Mouse (Mus musculus): Measurements from ENCODE around the gene Angel2. TPM values are rescaled to one million over a fixed set of nuclear protein-coding genes. Genes with fewer than 3 reads are reported as not detected.

Angel2 gene
- polyA plus RNA-seq, 1 experiment from 2014 or later = 66.7 TPM

DNA sequence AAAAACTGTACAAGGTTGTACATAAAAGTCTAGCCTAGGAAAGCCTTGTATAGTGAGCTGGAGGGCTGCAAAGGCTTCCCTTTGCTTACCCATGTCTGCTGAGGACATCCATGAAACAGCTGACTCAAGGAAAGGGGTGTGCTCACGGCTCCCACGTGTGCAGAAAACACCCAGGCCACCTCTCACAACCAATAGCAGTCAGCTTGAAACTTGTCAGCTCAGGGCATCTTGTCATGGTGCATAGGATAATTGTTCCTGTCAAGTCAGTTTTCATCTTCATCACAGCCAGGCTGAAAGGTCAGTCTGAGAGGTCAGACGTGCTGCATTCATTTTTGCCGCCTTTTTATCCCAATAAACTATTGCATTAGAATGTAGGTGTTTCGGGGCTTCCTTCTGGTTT lies 23.1 kb downstream of the Angel2 start:
- WGBS = 84% methylated on average over 5 of the region's 5 CpGs
- H3K27ac ChIP-seq (ENCODE audit: low read depth, low read length) = no peak overlapping the region

DNA sequence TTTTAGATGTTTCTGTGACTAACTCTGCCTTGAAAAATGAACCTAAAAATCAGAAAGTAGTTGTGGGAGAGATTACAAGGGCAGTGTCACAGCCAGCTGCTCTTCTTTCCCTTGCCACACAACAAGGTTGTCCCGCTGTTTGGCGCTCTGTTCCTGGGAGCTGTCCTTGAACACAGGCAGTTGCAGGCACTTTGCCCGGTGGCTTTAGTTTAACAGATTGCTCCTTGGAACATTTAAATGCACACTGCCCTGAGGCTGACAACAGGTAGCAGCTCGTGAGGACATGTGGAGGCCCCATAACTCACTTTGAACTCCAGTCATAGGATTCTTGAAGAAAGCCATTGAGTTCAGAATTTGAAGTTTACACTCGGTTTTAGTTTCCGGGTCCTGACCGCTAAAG lies 23.5 kb downstream of the Angel2 start:
- no peaks in the 10 kb centered on the region; the same call in 1 of the 2 replicates for H3K36me3 ChIP-seq (ENCODE audit: control insufficient read depth, insufficient read depth, low read length)
- 89% methylated on average over 7 of the region's 7 CpGs for WGBS
- no peak overlapping the region for H3K4me2 ChIP-seq (ENCODE audit: low read depth)
- DNase-seq (ENCODE audit: low spot score) (no peak), ATAC-seq (ENCODE audit: insufficient read depth, low FRiP score, low TSS enrichment) (no peak)
- H3K4me3 ChIP-seq (ENCODE audit: low read depth, low read length) = no peak overlapping the region
- H3K27me3 ChIP-seq (ENCODE audit: control insufficient read depth, insufficient read depth, low read length) = no peaks in the 10 kb centered on the region
- H3K9ac ChIP-seq (ENCODE audit: low read length) = no peak overlapping the region
- H3K27ac ChIP-seq (ENCODE audit: low read depth, low read length) = no peak overlapping the region
- no peaks in the 10 kb centered on the region for H3K9me3 ChIP-seq (ENCODE audit: control insufficient read depth, low read length)
- no peaks in the 10 kb centered on the region for H3K4me1 ChIP-seq (ENCODE audit: control insufficient read depth, insufficient read depth, low read length)

More for the DNA sequence above, 23.1 kb downstream of the Angel2 start:
- no peak for DNase-seq (ENCODE audit: low spot score)
- Histone ChIP-seq H3K4me1 (ENCODE audit: control insufficient read depth, insufficient read depth, low read length) (no peaks in the 10 kb centered on the region), H3K4me2 (ENCODE audit: low read depth) (no peak overlapping the region), H3K9me3 (ENCODE audit: control insufficient read depth, low read length) (no peaks in the 10 kb centered on the region), H3K27me3 (ENCODE audit: control insufficient read depth, insufficient read depth, low read length) (no peaks in the 10 kb centered on the region), H3K4me3 (ENCODE audit: low read depth, low read length) (no peak overlapping the region), H3K9ac (ENCODE audit: low read length) (no peak overlapping the region), H3K36me3 (ENCODE audit: control insufficient read depth, insufficient read depth, low read length) (peaks cover 4% of the 10 kb centered on the region)
- ATAC-seq (ENCODE audit: insufficient read depth, low FRiP score, low TSS enrichment) = no peak

DNA sequence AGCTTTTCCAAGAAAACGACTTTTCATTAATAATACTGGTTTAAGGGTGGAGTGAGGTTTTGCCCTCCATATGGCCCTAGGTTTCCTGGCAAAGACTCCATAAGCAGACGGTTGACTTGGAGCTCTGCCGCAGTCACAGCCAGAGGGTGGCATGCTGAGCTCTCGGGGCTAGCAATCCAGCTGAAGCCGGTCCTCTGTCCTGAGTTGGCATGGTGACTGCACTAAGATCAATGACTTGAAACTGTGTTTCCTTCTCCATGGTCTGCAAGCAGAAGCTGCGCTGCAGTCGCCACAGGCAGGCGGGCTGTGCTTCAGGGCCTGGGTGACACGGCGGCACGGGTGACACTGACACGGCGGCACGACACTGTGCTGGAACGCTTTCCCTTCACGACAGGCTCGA lies 23.9 kb downstream of the Angel2 start:
- no peaks in the 10 kb centered on the region; the same call in 1 of the 2 replicates for H3K36me3 ChIP-seq (ENCODE audit: control insufficient read depth, insufficient read depth, low read length)
- H3K27ac ChIP-seq (ENCODE audit: low read depth, low read length) = no peak overlapping the region
- H3K4me2 ChIP-seq (ENCODE audit: low read depth) = no peak overlapping the region
- no peaks in the 10 kb centered on the region for H3K9me3 ChIP-seq (ENCODE audit: control insufficient read depth, low read length)
- no peaks in the 10 kb centered on the region for H3K27me3 ChIP-seq (ENCODE audit: control insufficient read depth, insufficient read depth, low read length)
- 94% methylated on average over 17 of the region's 17 CpGs for whole genome bisulfite sequencing
- no peaks in the 10 kb centered on the region for H3K4me1 ChIP-seq (ENCODE audit: control insufficient read depth, insufficient read depth, low read length)
- H3K4me3 ChIP-seq (ENCODE audit: low read depth, low read length) = no peak overlapping the region
- DNase-seq (ENCODE audit: low spot score) (no peak), ATAC-seq (ENCODE audit: insufficient read depth, low FRiP score, low TSS enrichment) (no peak)
- H3K9ac ChIP-seq (ENCODE audit: low read length) = no peak overlapping the region

DNA sequence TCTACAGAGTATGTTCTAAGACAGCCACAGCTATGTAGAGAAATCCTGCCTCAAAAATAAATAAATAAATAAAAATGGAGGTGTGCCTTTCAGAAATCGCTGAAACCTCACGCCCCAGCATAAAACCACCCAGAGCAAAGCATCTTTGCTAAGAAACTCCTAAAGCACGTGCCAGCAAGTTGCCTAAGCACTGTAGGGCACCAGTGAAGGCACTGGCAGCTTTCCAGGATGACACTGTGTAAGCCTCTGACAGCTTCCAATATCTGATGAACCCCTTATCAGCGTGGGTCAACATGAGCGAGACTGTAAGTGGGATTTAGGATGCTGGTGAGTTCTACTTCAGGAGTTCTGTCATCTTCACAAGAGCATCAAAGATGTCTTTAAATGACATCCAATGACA lies 26.1 kb downstream of the Angel2 start:
- no peak overlapping the region for H3K9ac ChIP-seq (ENCODE audit: low read length)
- H3K36me3 ChIP-seq (ENCODE audit: control insufficient read depth, insufficient read depth, low read length) = no peaks in the 10 kb centered on the region; the same call in 1 of the 2 replicates
- no peaks in the 10 kb centered on the region for H3K27me3 ChIP-seq (ENCODE audit: control insufficient read depth, insufficient read depth, low read length)
- ATAC-seq (ENCODE audit: insufficient read depth, low FRiP score, low TSS enrichment) = no peak
- no peaks in the 10 kb centered on the region for H3K4me1 ChIP-seq (ENCODE audit: control insufficient read depth, insufficient read depth, low read length)
- no peak overlapping the region for H3K27ac ChIP-seq (ENCODE audit: low read depth, low read length)
- WGBS = 96% methylated on average over 5 of the region's 5 CpGs
- DNase-seq (ENCODE audit: low spot score) = no peak
- no peak overlapping the region for H3K4me2 ChIP-seq (ENCODE audit: low read depth)
- no peaks in the 10 kb centered on the region for H3K9me3 ChIP-seq (ENCODE audit: control insufficient read depth, low read length)
- no peak overlapping the region for H3K4me3 ChIP-seq (ENCODE audit: low read depth, low read length)

DNA sequence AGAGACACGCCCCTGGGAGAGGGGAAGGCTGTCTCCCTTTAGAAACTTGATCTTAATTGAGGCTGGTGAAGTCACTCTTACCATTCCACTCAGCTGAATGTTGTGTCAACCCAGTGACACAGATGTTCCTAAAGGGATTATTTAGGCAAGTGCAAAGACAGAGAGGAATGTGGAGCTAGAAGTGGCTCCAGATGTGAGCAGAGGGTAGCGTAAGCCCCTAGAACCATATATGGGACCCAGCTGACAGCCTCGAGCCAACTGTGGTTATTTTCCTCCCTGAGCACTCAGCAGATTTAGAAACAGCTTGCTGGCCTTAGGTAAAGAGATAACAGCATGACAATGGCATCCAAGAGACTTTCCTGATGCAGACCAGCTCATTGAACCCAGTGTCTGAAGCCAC lies 28.1 kb downstream of the Angel2 start:
- Histone ChIP-seq H3K9ac (ENCODE audit: low read length) (no peak overlapping the region), H3K27me3 (ENCODE audit: control insufficient read depth, insufficient read depth, low read length) (no peaks in the 10 kb centered on the region), H3K9me3 (ENCODE audit: control insufficient read depth, low read length) (no peaks in the 10 kb centered on the region), H3K4me1 (ENCODE audit: control insufficient read depth, insufficient read depth, low read length) (no peaks in the 10 kb centered on the region), H3K27ac (ENCODE audit: low read depth, low read length) (no peak overlapping the region), H3K4me3 (ENCODE audit: low read depth, low read length) (no peak overlapping the region), H3K4me2 (ENCODE audit: low read depth) (no peak overlapping the region), H3K36me3 (ENCODE audit: control insufficient read depth, insufficient read depth, low read length) (peaks cover 4% of the 10 kb centered on the region)
- DNase-seq (ENCODE audit: low spot score) (no peak), ATAC-seq (ENCODE audit: insufficient read depth, low FRiP score, low TSS enrichment) (no peak)
- 83% methylated on average over 3 of the region's 3 CpGs for WGBS

DNA sequence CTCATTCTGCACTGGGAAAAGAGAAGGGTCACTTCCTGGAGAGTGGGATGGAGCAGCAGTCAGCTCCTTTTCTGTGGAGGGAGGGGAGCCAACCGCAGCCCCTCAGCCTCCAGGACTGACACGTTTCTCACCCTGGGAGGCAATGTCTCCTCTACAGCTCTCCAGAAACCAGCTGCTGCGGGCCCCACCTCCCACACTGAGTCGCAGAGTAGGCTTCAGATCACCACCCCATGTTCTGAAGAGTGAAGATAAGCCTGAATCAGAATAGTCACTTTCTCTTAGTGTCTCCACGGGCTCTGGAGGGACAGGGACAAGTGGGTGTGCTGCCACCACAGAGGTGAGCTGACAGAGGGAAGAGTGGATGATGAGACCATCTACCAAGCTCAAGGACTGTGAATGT lies 33.9 kb downstream of the Angel2 start:
- H3K36me3 ChIP-seq (ENCODE audit: control insufficient read depth, insufficient read depth, low read length) = peaks cover 13% of the 10 kb centered on the region

DNA sequence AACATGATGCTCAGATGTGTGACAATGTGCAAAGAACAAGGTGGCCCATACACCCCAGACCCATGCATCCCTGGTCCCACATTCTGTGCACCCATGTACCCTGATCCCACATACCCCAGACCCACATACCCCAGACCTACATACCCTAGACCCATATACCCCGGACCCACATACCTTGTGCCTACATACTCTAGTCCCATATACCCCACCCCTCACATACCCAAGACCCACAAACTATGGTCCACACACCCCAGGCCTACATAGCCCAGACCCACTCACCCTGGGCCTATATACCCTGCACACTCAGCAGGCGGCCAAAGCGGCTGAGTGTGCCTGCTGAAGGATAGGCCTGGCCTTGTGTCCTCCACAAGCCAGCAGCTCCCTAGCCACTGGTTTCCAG lies 37.8 kb downstream of the Angel2 start:
- Histone ChIP-seq H3K9ac (ENCODE audit: low read length) (no peak overlapping the region), H3K4me3 (ENCODE audit: low read depth, low read length) (no peak overlapping the region), H3K4me1 (ENCODE audit: control insufficient read depth, insufficient read depth, low read length) (no peaks in the 10 kb centered on the region), H3K4me2 (ENCODE audit: low read depth) (no peak overlapping the region), H3K36me3 (ENCODE audit: control insufficient read depth, insufficient read depth, low read length) (peaks cover 10% of the 10 kb centered on the region), H3K27me3 (ENCODE audit: control insufficient read depth, insufficient read depth, low read length) (no peaks in the 10 kb centered on the region), H3K9me3 (ENCODE audit: control insufficient read depth, low read length) (no peaks in the 10 kb centered on the region), H3K27ac (ENCODE audit: low read depth, low read length) (no peak overlapping the region)
- ATAC-seq (ENCODE audit: insufficient read depth, low FRiP score, low TSS enrichment) (no peak), DNase-seq (ENCODE audit: low spot score) (no peak)
- WGBS = 88% methylated on average over 3 of the region's 3 CpGs

More for the DNA sequence above, 33.9 kb downstream of the Angel2 start:
- Histone ChIP-seq H3K9me3 (ENCODE audit: control insufficient read depth, low read length) (no peaks in the 10 kb centered on the region), H3K4me2 (ENCODE audit: low read depth) (no peak overlapping the region), H3K27ac (ENCODE audit: low read depth, low read length) (no peak overlapping the region), H3K27me3 (ENCODE audit: control insufficient read depth, insufficient read depth, low read length) (no peaks in the 10 kb centered on the region), H3K9ac (ENCODE audit: low read length) (no peak overlapping the region), H3K4me1 (ENCODE audit: control insufficient read depth, insufficient read depth, low read length) (no peaks in the 10 kb centered on the region), H3K4me3 (ENCODE audit: low read depth, low read length) (no peak overlapping the region)
- DNase-seq (ENCODE audit: low spot score) (no peak), ATAC-seq (ENCODE audit: insufficient read depth, low FRiP score, low TSS enrichment) (no peak)
- 78% methylated on average over 5 of the region's 5 CpGs for WGBS

DNA sequence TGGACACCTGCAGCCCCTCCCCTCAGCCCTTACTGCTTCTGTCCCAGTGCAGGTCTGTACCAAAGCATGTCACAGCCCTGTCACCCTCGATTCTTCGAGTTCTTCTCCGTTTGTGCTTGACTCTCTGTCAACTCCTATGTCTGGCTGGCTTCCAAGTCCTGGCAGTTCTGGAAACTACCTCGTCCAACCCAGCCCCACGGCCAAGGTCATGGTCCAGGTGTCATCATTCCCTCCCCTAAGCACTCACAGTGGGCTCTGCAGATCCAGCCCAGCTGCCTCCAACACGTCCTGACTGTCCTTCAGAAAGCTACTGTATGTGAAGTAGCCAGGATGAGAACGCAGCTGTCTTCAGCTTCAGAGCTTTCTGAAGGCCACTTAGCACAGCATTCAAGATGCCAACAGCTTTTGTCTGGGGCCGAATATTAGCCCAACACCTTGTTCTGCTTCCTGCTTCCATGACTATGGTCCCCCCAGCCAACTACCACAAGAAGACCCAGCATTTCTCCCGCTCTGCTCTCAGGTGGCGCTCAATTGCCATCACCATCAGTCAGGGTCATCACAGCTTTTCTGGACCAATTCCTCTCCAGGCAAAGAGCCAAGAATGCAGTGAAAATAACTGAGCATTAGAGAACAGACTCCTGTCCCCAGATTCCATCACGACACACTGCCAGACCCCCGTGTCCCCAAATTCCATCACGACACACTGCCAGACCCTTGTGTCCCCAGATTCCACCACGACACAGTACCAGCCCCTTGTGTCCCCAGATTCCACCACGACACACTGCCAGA lies 40.3 kb downstream of the Angel2 start:
- Histone ChIP-seq H3K27ac (ENCODE audit: low read depth, low read length) (no peak overlapping the region), H3K27me3 (ENCODE audit: control insufficient read depth, insufficient read depth, low read length) (no peaks in the 10 kb centered on the region), H3K36me3 (ENCODE audit: control insufficient read depth, insufficient read depth, low read length) (peaks cover 7% of the 10 kb centered on the region; the same call in 1 of the 2 replicates), H3K4me2 (ENCODE audit: low read depth) (no peak overlapping the region), H3K9ac (ENCODE audit: low read length) (no peak overlapping the region), H3K4me1 (ENCODE audit: control insufficient read depth, insufficient read depth, low read length) (no peaks in the 10 kb centered on the region), H3K9me3 (ENCODE audit: control insufficient read depth, low read length) (no peaks in the 10 kb centered on the region), H3K4me3 (ENCODE audit: low read depth, low read length) (no peak overlapping the region)
- whole genome bisulfite sequencing = 90% methylated on average over 15 of the region's 15 CpGs
- ATAC-seq (ENCODE audit: insufficient read depth, low FRiP score, low TSS enrichment) (no peak), DNase-seq (ENCODE audit: low spot score) (no peak)

DNA sequence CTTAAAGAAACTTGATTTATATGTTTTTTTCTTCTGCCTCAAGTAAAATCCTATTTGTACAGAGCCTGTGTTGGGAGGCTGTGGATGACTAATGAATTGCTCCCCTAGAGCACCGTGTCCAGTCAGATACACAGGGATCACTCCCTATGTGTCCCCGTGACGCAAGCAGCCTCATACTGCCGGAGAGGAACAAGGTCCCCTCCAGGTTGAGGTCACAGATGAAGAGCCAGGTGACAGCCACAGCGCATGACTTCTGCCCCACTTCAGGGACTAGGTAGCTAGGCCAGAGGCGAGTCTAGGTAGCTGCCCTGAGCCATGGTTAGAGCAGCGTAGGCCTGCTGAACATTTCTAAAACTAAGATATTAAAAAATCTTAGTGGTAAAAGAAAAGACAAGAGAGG lies 43.1 kb downstream of the Angel2 start:
- no peaks in the 10 kb centered on the region for H3K27me3 ChIP-seq (ENCODE audit: control insufficient read depth, insufficient read depth, low read length)
- peaks cover 10% of the 10 kb centered on the region for H3K36me3 ChIP-seq (ENCODE audit: control insufficient read depth, insufficient read depth, low read length)
- no peaks in the 10 kb centered on the region for H3K9me3 ChIP-seq (ENCODE audit: control insufficient read depth, low read length)
- H3K4me1 ChIP-seq (ENCODE audit: control insufficient read depth, insufficient read depth, low read length) = peaks cover 2% of the 10 kb centered on the region
- no peak overlapping the region for H3K4me2 ChIP-seq (ENCODE audit: low read depth)
- WGBS = 91% methylated on average over 7 of the region's 7 CpGs
- no peak overlapping the region for H3K27ac ChIP-seq (ENCODE audit: low read depth, low read length)
- H3K9ac ChIP-seq (ENCODE audit: low read length) = no peak overlapping the region
- no peak overlapping the region for H3K4me3 ChIP-seq (ENCODE audit: low read depth, low read length)
- ATAC-seq (ENCODE audit: insufficient read depth, low FRiP score, low TSS enrichment) (no peak), DNase-seq (ENCODE audit: low spot score) (no peak)

Measured in neural tube, embryonic 11.5 days (tissue).